Mouse (Mus musculus) myocyte (in vitro differentiated cells): Measurements from ENCODE around the gene Nup107. TPM values are rescaled to one million over a fixed set of nuclear protein-coding genes. Genes with fewer than 3 reads are reported as not detected.

Experiments
- H3K27me3 ChIP-seq: one replicate; pipeline ENCODE4 v1.6.1; 2011; ENCODE audit not compliant: control insufficient read depth, insufficient read depth, insufficient read length
- H3K36me3 ChIP-seq: one replicate; pipeline ENCODE4 v1.6.1; 2011; ENCODE audit not compliant: control insufficient read depth, insufficient read depth
- H3K4me2 ChIP-seq: one replicate; pipeline ENCODE4 v1.6.1; 2011; ENCODE audit warnings: low read depth, control low read depth
- H3K4me3 ChIP-seq: one replicate; pipeline ENCODE4 v1.5.1; 2011; ENCODE audit warnings: mild to moderate bottlenecking, control low read depth, moderate library complexity
- H3K79me2 ChIP-seq: one replicate; pipeline ENCODE4 v1.6.1; 2011; ENCODE audit not compliant: control insufficient read depth, insufficient read depth
- H3ac ChIP-seq: one replicate; pipeline ENCODE4 v1.6.1; 2011; ENCODE audit not compliant: control insufficient read depth, insufficient read length
- CEBPB ChIP-seq: IDR thresholded peaks from 2 replicates; pipeline ENCODE4 v1.6.1; 2011; ENCODE audit warnings: mild to moderate bottlenecking, moderate library complexity; ENCODE audit not compliant: poor library complexity, insufficient read depth, severe bottlenecking
- E2F4 ChIP-seq: IDR thresholded peaks from one replicate; pipeline ENCODE4 v1.6.1; 2011; ENCODE audit warnings: mild to moderate bottlenecking, control low read depth, moderate library complexity; ENCODE audit not compliant: insufficient read depth
- MAX ChIP-seq: IDR thresholded peaks from one replicate; pipeline ENCODE4 v1.6.1; 2011; ENCODE audit warnings: low read depth, mild to moderate bottlenecking, control low read depth
- MYOD1 ChIP-seq, 3 experiments: IDR thresholded peaks; one replicate each; pipeline ENCODE4 v1.6.1; 2011; ENCODE audit warnings: control low read depth in 2 of 3, low read depth in 2 of 3, mild to moderate bottlenecking in 2 of 3, moderate library complexity in 1 of 3; ENCODE audit not compliant: insufficient read length in 2 of 3, control insufficient read depth in 1 of 3
- MYOG ChIP-seq, 3 experiments: IDR thresholded peaks; one replicate each; pipeline ENCODE4 v1.6.1; 2011; ENCODE audit warnings: control low read depth in 2 of 3, low read depth in 2 of 3, mild to moderate bottlenecking in 2 of 3; ENCODE audit not compliant: insufficient read length in 2 of 3, control insufficient read depth in 1 of 3, insufficient read depth in 1 of 3
- POLR2A ChIP-seq: IDR thresholded peaks from one replicate; pipeline ENCODE4 v1.6.1; 2011; ENCODE audit warnings: low read depth, mild to moderate bottlenecking, control low read depth, moderate library complexity; ENCODE audit not compliant: insufficient read length
- POLR2AphosphoS2 ChIP-seq: IDR thresholded peaks from one replicate; pipeline ENCODE4 v1.6.1; 2011; ENCODE audit warnings: low read depth, control low read depth; ENCODE audit not compliant: insufficient read length
- REST ChIP-seq: IDR thresholded peaks from one replicate; pipeline ENCODE4 v1.6.1; 2011; ENCODE audit warnings: mild to moderate bottlenecking, control low read depth, moderate library complexity; ENCODE audit not compliant: insufficient read depth, insufficient read length
- SRF ChIP-seq: IDR thresholded peaks from one replicate; pipeline ENCODE4 v1.6.1; 2011; ENCODE audit warnings: low read depth; ENCODE audit not compliant: control insufficient read depth, insufficient read length
- TCF12 ChIP-seq: IDR thresholded peaks from one replicate; pipeline ENCODE4 v1.6.1; 2011; ENCODE audit warnings: mild to moderate bottlenecking, control low read depth; ENCODE audit not compliant: poor library complexity, insufficient read depth, severe bottlenecking
- TCF3 ChIP-seq: IDR thresholded peaks from one replicate; pipeline ENCODE4 v1.6.1; 2011; ENCODE audit warnings: low read depth, control low read depth; ENCODE audit not compliant: insufficient read length
- USF1 ChIP-seq: IDR thresholded peaks from one replicate; pipeline ENCODE4 v1.6.1; 2011; ENCODE audit warnings: low read depth, mild to moderate bottlenecking, control low read depth, moderate library complexity
- polyA plus RNA-seq: library from polyadenylated mRNA; unstranded; fragments of >200 nt; fragmentation: generic; extraction: Trizol; gene quantifications from one replicate; pipeline ENCODE4 v1.2.1, GENCODE M21; 2012; ENCODE audit warnings: missing spikeins

Nup107 gene
- polyA plus RNA-seq, 1 experiment = 16.8 TPM

DNA sequence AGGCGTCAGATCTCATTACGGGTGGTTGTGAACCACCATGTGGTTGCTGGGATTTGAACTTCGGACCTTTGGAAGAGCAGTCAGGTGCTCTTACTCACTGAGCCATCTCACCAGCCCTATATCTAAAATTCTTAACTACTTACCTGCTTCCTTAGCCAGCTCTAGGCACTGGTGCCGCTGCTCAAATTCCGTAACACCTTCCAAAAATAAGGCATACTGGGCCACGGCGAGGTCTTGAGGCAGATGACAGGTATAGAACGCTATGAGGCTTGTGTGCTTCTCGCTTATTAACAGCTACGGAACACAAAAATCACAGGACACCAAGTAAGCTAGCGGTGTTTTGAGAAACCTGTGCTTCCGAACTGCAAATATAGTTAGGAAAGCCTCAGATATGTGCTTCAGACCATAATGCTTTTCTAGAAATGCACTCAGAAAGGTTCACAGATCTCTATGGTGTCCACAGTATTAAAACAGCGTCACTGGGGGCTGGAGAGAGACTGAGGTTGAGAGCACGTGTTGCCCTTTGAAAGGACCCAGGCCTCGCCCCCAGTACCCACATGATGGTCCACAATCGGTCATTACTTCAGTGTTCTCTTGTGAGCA lies 28.8 kb downstream of the Nup107 start:
- no peak overlapping the region for H3K4me2 ChIP-seq
- peaks cover 70% of the 10 kb centered on the region for H3K36me3 ChIP-seq
- H3K4me3 ChIP-seq = no peak overlapping the region

DNA sequence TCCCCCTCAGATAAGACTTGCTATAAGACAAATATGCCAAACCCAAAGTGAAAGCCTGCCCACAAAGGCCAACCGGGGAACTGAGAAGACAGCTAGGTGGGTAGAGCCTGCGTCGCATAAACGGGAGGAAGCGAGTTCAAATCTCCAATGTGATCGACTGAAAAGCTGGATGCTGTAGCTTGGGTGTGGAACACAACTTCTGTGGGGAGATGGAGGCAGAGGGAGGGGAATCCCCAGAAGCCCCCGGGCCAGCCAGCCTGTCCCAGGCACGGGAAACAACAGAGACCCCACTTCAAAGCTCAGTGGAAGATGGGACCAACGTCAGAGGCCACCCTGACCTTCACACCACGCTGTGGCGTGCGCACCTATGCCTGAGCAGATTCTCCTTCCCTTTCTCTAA lies 29.5 kb downstream of the Nup107 start:
- TF ChIP-seq TCF3 (no peak), CEBPB (no peak), SRF (no peak), E2F4 (no peak), USF1 (no peak), REST (no peak)
- H3K79me2 ChIP-seq = no peaks in the 10 kb centered on the region
- H3K4me2 ChIP-seq = no peak overlapping the region
- H3ac ChIP-seq = no peak overlapping the region
- H3K27me3 ChIP-seq = no peaks in the 10 kb centered on the region
- no peak overlapping the region for H3K4me3 ChIP-seq
- peaks cover 73% of the 10 kb centered on the region for H3K36me3 ChIP-seq

More for the DNA sequence above, 28.8 kb downstream of the Nup107 start:
- Histone ChIP-seq H3K79me2 (no peaks in the 10 kb centered on the region), H3K27me3 (no peaks in the 10 kb centered on the region), H3ac (no peak overlapping the region)
- TF ChIP-seq TCF12 (no peak), CEBPB (no peak), TCF3 (no peak), REST (no peak), POLR2AphosphoS2 (no peak), E2F4 (no peak), USF1 (no peak), MYOD1 (IDR thresholded peaks at IDR 0.05; ENCODE audit: control insufficient read depth in 1 of 3, insufficient read length in 2 of 3, low read depth in 2 of 3) (no peak), MYOG (IDR thresholded peaks at IDR 0.05; ENCODE audit: control insufficient read depth in 1 of 3, insufficient read depth in 1 of 3, insufficient read length in 2 of 3, low read depth in 2 of 3) (no peak)

DNA sequence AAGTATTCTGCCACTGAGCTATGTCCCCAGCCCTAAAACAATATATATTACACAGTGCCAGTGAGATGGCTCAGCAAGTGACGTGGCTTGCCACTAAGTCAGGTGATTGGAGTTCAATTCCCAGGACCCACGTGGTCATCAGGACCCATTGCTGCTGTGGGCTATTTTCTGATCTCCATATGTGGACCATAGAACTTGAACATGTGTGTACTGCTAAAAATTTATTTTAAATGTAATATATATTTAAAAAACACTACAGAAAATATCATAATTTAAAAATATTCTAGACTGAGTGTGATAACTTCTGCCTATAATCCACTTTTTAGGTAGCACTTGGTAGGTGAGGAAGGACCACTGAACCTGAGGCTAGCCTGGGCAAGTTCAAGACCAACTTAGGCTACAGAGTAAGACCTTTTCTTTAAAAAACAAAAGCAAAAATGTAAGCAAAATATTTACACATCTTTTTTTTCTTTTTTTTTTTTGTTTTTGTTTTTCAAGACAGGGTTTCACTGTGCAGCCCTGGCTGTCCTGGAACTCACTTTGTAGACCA lies 30.1 kb downstream of the Nup107 start:
- TF ChIP-seq POLR2A = no peak
- Histone ChIP-seq H3K36me3 (peaks cover 72% of the 10 kb centered on the region), H3K4me3 (no peak overlapping the region), H3ac (no peak overlapping the region), H3K79me2 (no peaks in the 10 kb centered on the region), H3K4me2 (no peak overlapping the region), H3K27me3 (no peaks in the 10 kb centered on the region)

DNA sequence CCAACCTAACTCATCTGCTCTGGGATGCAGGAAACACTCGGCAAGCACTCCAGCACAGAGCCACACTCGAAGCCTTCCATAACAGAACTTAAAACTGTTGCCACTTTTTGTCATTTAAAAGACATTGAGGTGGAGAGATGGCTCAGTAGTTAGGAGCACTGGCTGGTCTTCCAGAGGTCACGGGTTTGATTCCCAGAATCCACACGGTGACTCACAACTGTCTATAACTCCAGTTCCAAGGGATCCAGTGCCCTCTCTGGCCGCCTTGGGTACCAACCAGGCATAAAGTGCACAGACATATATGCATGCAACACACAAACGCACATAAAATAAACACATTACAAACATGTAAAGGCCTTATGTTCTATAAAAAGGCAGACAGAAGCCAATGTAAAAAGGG lies 31.0 kb downstream of the Nup107 start:
- Histone ChIP-seq H3K4me3 (no peak overlapping the region), H3K27me3 (no peaks in the 10 kb centered on the region), H3ac (no peak overlapping the region), H3K4me2 (no peak overlapping the region), H3K79me2 (no peaks in the 10 kb centered on the region), H3K36me3 (peaks cover 78% of the 10 kb centered on the region)
- TF ChIP-seq REST (no peak), TCF3 (no peak), POLR2A (no peak), E2F4 (no peak), MAX (no peak), MYOG (IDR thresholded peaks at IDR 0.05; ENCODE audit: control insufficient read depth in 1 of 3, insufficient read depth in 1 of 3, insufficient read length in 2 of 3, low read depth in 2 of 3) (no peak), CEBPB (no peak), TCF12 (no peak), MYOD1 (IDR thresholded peaks at IDR 0.05; ENCODE audit: control insufficient read depth in 1 of 3, insufficient read length in 2 of 3, low read depth in 2 of 3) (no peak), POLR2AphosphoS2 (no peak), USF1 (no peak), SRF (no peak)

DNA sequence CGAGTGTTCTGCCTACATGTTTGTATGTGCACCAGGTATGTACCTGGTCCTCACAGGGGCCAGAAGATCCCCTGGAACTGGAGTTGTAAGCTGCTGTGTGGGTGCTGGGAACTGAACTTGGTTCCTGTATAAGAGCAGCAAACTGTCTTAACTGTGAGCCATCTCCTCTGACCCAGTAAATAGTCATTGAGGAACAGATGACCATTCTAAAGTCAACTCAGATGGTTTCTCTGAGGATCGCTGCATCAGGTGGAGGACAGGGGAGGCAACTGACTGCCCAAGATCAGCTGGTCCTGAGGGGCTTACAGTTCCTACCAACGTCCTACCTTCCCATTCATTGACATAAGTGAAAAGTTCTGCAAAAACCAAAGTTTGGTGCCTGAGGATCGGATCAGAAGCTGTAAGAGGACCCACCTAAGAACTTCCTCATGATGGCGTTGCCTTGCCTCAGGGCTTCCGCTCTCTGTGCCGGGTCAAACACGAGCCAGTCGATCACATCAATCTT lies 31.6 kb downstream of the Nup107 start:
- Histone ChIP-seq H3ac (no peak overlapping the region), H3K27me3 (no peaks in the 10 kb centered on the region), H3K36me3 (peaks cover 71% of the 10 kb centered on the region), H3K4me2 (no peak overlapping the region), H3K79me2 (no peaks in the 10 kb centered on the region), H3K4me3 (no peak overlapping the region)
- no peak for TF ChIP-seq MYOD1 (IDR thresholded peaks at IDR 0.05; ENCODE audit: control insufficient read depth in 1 of 3, insufficient read length in 2 of 3, low read depth in 2 of 3)
- TF ChIP-seq REST = no peak
- TF ChIP-seq USF1 = no peak
- TF ChIP-seq TCF12 = no peak
- no peak for TF ChIP-seq E2F4
- TF ChIP-seq CEBPB = no peak
- no peak for TF ChIP-seq MAX
- TF ChIP-seq POLR2AphosphoS2 = no peak
- TF ChIP-seq SRF = no peak
- TF ChIP-seq MYOG (IDR thresholded peaks at IDR 0.05; ENCODE audit: control insufficient read depth in 1 of 3, insufficient read depth in 1 of 3, insufficient read length in 2 of 3, low read depth in 2 of 3) = no peak
